Mouse (Mus musculus): ENCODE data around the gene Fam89b. TPM values are rescaled to one million over a fixed set of nuclear protein-coding genes. Genes with fewer than 3 reads are reported as not detected.
A peak's percentile ranks its signal among the peaks of the same experiment; 100 is the strongest.

Gene Fam89b
- polyA plus RNA-seq, 1 experiment: 176 TPM

GRCm38 (mm10) chr19:5756321-5756985, 27.0 kb upstream of the Fam89b start:
- Histone ChIP-seq H3K4me1 (ENCODE audit: control insufficient read depth, insufficient read depth, low read length) (no peaks in the 10 kb centered on the region), H3K4me3 (ENCODE audit: insufficient read depth, low read length) (no peak overlapping the region), H3K27ac (ENCODE audit: insufficient read depth, low read depth, low read length) (no peak overlapping the region)
- no peak for TF ChIP-seq CTCF (IDR thresholded peaks at IDR 0.05; ENCODE audit: low read depth, low read length)
- no peak for TF ChIP-seq POLR2A (IDR thresholded peaks at IDR 0.05; ENCODE audit: borderline replicate concordance, low read depth, low read length)

GRCm38 (mm10) chr19:5751742-5752141, 22.3 kb upstream of the Fam89b start:
- Histone ChIP-seq H3K4me1 (ENCODE audit: control insufficient read depth, insufficient read depth, low read length) (peaks cover 5% of the 10 kb centered on the region; the same call in 1 of the 2 replicates), H3K27ac (ENCODE audit: insufficient read depth, low read depth, low read length) (no peak overlapping the region), H3K4me3 (ENCODE audit: insufficient read depth, low read length) (no peak overlapping the region)
- TF ChIP-seq POLR2A (IDR thresholded peaks at IDR 0.05; ENCODE audit: borderline replicate concordance, low read depth, low read length) (no peak), CTCF (IDR thresholded peaks at IDR 0.05; ENCODE audit: low read depth, low read length) (no peak)

- TF ChIP-seq POLR2A (IDR thresholded peaks at IDR 0.05; ENCODE audit: borderline replicate concordance, low read depth, low read length) (no peak), CTCF (IDR thresholded peaks at IDR 0.05; ENCODE audit: low read depth, low read length) (no peak)
- Histone ChIP-seq H3K4me1 (ENCODE audit: control insufficient read depth, insufficient read depth, low read length) (peaks cover 5% of the 10 kb centered on the region; the same call in 1 of the 2 replicates), H3K27ac (ENCODE audit: insufficient read depth, low read depth, low read length) (no peak overlapping the region), H3K4me3 (ENCODE audit: insufficient read depth, low read length) (no peak overlapping the region)
These were observed 21.5 kb upstream of the Fam89b start for GRCm38 (mm10) chr19:5750951-5751350.

GRCm38 (mm10) chr19:5749476-5749875, 20.0 kb upstream of the Fam89b start:
- H3K4me1 ChIP-seq (ENCODE audit: control insufficient read depth, insufficient read depth, low read length): peaks cover 5% of the 10 kb centered on the region; the same call in 1 of the 2 replicates
- no peak overlapping the region for H3K27ac ChIP-seq (ENCODE audit: insufficient read depth, low read depth, low read length)
- H3K4me3 ChIP-seq (ENCODE audit: insufficient read depth, low read length): no peak overlapping the region
- no peak for TF ChIP-seq POLR2A (IDR thresholded peaks at IDR 0.05; ENCODE audit: borderline replicate concordance, low read depth, low read length)

GRCm38 (mm10) chr19:5746907-5747363, 17.5 kb upstream of the Fam89b start:
- no peak overlapping the region for H3K4me3 ChIP-seq (ENCODE audit: insufficient read depth, low read length)
- no peak for TF ChIP-seq CTCF (IDR thresholded peaks at IDR 0.05; ENCODE audit: low read depth, low read length)
- TF ChIP-seq POLR2A (IDR thresholded peaks at IDR 0.05; ENCODE audit: borderline replicate concordance, low read depth, low read length): no peak
- H3K27ac ChIP-seq (ENCODE audit: insufficient read depth, low read depth, low read length): no peak overlapping the region
- H3K4me1 ChIP-seq (ENCODE audit: control insufficient read depth, insufficient read depth, low read length): peaks cover 14% of the 10 kb centered on the region

- Histone ChIP-seq H3K27ac (ENCODE audit: insufficient read depth, low read depth, low read length) (no peak overlapping the region), H3K4me3 (ENCODE audit: insufficient read depth, low read length) (no peak overlapping the region), H3K4me1 (ENCODE audit: control insufficient read depth, insufficient read depth, low read length) (peaks cover 14% of the 10 kb centered on the region)
- no peak for TF ChIP-seq CTCF (IDR thresholded peaks at IDR 0.05; ENCODE audit: low read depth, low read length)
- TF ChIP-seq POLR2A (IDR thresholded peaks at IDR 0.05; ENCODE audit: borderline replicate concordance, low read depth, low read length): no peak
These were observed 16.6 kb upstream of the Fam89b start for GRCm38 (mm10) chr19:5745756-5746710.

- H3K4me1 ChIP-seq (ENCODE audit: control insufficient read depth, insufficient read depth, low read length): peaks cover 10% of the 10 kb centered on the region
- TF ChIP-seq CTCF (IDR thresholded peaks at IDR 0.05; ENCODE audit: low read depth, low read length) (no peak), POLR2A (IDR thresholded peaks at IDR 0.05; ENCODE audit: borderline replicate concordance, low read depth, low read length) (no peak)
- H3K4me3 ChIP-seq (ENCODE audit: insufficient read depth, low read length): no peak overlapping the region
- H3K27ac ChIP-seq (ENCODE audit: insufficient read depth, low read depth, low read length): no peak overlapping the region
These were observed 14.1 kb upstream of the Fam89b start for GRCm38 (mm10) chr19:5743576-5743975.

GRCm38 (mm10) chr19:5742241-5742641, 12.8 kb upstream of the Fam89b start:
- H3K4me1 ChIP-seq (ENCODE audit: control insufficient read depth, insufficient read depth, low read length): peaks cover 10% of the 10 kb centered on the region
- TF ChIP-seq CTCF (IDR thresholded peaks at IDR 0.05; ENCODE audit: low read depth, low read length): no peak
- TF ChIP-seq POLR2A (IDR thresholded peaks at IDR 0.05; ENCODE audit: borderline replicate concordance, low read depth, low read length): no peak
- H3K4me3 ChIP-seq (ENCODE audit: insufficient read depth, low read length): peak overlapping the region; percentile 51
- H3K27ac ChIP-seq (ENCODE audit: insufficient read depth, low read depth, low read length): no peak overlapping the region

GRCm38 (mm10) chr19:5741641-5742240, 12.3 kb upstream of the Fam89b start:
- TF ChIP-seq POLR2A (IDR thresholded peaks at IDR 0.05; ENCODE audit: borderline replicate concordance, low read depth, low read length): no peak
- TF ChIP-seq CTCF (IDR thresholded peaks at IDR 0.05; ENCODE audit: low read depth, low read length): no peak
- H3K4me1 ChIP-seq (ENCODE audit: control insufficient read depth, insufficient read depth, low read length): peaks cover 10% of the 10 kb centered on the region
- peak overlapping the region; percentile 51 for H3K4me3 ChIP-seq (ENCODE audit: insufficient read depth, low read length)
- no peak overlapping the region for H3K27ac ChIP-seq (ENCODE audit: insufficient read depth, low read depth, low read length)

All from bone marrow macrophage, adult 2 months (primary cell).